Comparison of ENCODE assay signal across 8 mouse cellular contexts in the genomic region with DNA sequence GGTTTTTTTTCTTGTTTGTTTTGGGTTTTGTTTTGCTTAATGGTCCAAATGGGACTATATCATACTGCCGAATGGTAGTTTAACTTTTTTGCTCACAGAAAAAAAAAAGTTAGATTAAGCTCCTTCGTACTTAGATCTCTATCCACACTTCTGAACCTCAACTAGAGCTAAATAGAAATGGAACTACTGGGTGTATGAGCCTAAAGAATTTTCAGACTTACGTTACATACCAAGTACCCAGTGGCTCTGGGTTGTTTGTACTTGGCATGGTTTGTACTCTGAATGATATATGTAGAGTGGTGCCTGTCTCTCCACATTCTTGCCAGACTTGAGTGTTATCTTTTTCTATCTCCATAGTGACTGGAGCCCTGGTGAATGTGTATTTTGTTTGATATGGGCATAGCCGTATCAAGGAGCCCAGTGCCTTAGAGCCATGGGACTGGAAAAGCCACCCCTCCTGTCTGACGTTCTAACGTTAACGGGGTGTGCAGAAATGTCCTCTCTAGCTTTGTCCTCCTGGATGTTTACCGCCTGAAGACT. TPM values are rescaled to one million over a fixed set of nuclear protein-coding genes. Genes with fewer than 3 reads are reported as not detected.
DNase-seq lines count a peak whose midpoint lies in the region; ATAC-seq and TF ChIP-seq lines count a peak whose summit lies in the region.

No protein-coding gene starts in this region.

- H3K4me1 ChIP-seq in hindbrain, embryonic 15.5 days (replicated peaks): peaks cover 13% of the 10 kb centered on the region
- H3K4me1 ChIP-seq in midbrain, embryonic 10.5 days: peaks cover 12% of the 10 kb centered on the region; the same call in 1 of the 2 replicates

- H3K9me3 ChIP-seq in hindbrain, embryonic 15.5 days: no peaks in the 10 kb centered on the region
- no peaks in the 10 kb centered on the region; the same call in 1 of the 2 replicates for H3K9me3 ChIP-seq in midbrain, embryonic 10.5 days (replicated peaks)

- peak overlapping the region; percentile 70 for H3K4me3 ChIP-seq in left cerebral cortex, adult 2 months
- peak overlapping the region; percentile 93 for H3K4me3 ChIP-seq in hindbrain, embryonic 15.5 days
- H3K4me3 ChIP-seq in midbrain, embryonic 10.5 days: peak overlapping the region; percentile 72

- H3K36me3 ChIP-seq in hindbrain, embryonic 15.5 days: no peaks in the 10 kb centered on the region
- peaks cover 11% of the 10 kb centered on the region; the same call in 1 of the 2 replicates for H3K36me3 ChIP-seq in midbrain, embryonic 10.5 days

- TF ChIP-seq CTCF in left cerebral cortex, adult 2 months (IDR thresholded peaks at IDR 0.05): no peak

- WGBS in hindbrain, embryonic 15.5 days: 66% methylated on average over 8 of the region's 8 CpGs
- WGBS in midbrain, embryonic 10.5 days: 76% methylated on average over 8 of the region's 8 CpGs

- H3K27ac ChIP-seq in left cerebral cortex, adult 2 months: peak overlapping the region; percentile 92
- H3K27ac ChIP-seq in hindbrain, embryonic 15.5 days (replicated peaks): no peak overlapping the region
- no peak overlapping the region for H3K27ac ChIP-seq in midbrain, embryonic 10.5 days (replicated peaks)

- no peaks in the 10 kb centered on the region for H3K27me3 ChIP-seq in hindbrain, embryonic 15.5 days
- H3K27me3 ChIP-seq in midbrain, embryonic 10.5 days (ENCODE audit: low read depth, poor library complexity, severe bottlenecking): no peaks in the 10 kb centered on the region

- ATAC-seq in common myeloid progenitor, adult 5-6 weeks (replicated peaks; ENCODE audit: low read depth, poor library complexity, severe bottlenecking): peak; percentile 10; the same call in 1 of the 2 replicates
- peak; percentile 24; the same call in 1 of the 2 replicates for ATAC-seq in hindbrain, embryonic 15.5 days (ENCODE audit: low FRiP score, low read depth)

- intact Hi-C loops in left cerebral cortex, adult 2 months (cut with DNase I): loop anchor here (10.0 kb wide), 1 partner anchor 338 kb away; no protein-coding TSS in a partner anchor
- intact Hi-C loops in left cerebral cortex, postnatal 14 days (cut with DNase I): no loop called here

- peak overlapping the region; percentile 57; the same call in 1 of the 2 replicates for H3K9ac ChIP-seq in hindbrain, embryonic 15.5 days

- no peak for DNase-seq in left cerebral cortex, adult 2 months (ENCODE audit: extremely low spot score in 1 of 2, low spot score in 2 of 2)
- no peak for DNase-seq in left cerebral cortex, postnatal 14 days (ENCODE audit: low spot score in 2 of 2)
- no peak for DNase-seq in midbrain, embryonic 10.5 days (ENCODE audit: low spot score)
- no peak for DNase-seq in embryo, embryonic 10 days (ENCODE audit: low spot score)
- DNase-seq in right cerebral cortex, adult 18-20 months: no peak
- no peak for DNase-seq in kidney, adult 18-20 months

- H3K4me2 ChIP-seq in hindbrain, embryonic 15.5 days: peak overlapping the region; percentile 90

RNA-seq across cellular contexts. Expression of a gene that starts 0.4 kb away (rescaled TPM):
- 10 to 100 TPM; 17.1 to 17.7 TPM for total RNA-seq in left cerebral cortex, adult 2 months (2021)
- total RNA-seq in left cerebral cortex, postnatal 14 days (2021): 10 to 100 TPM; 16.2 to 16.7 TPM
- 14.3 and 17.6 TPM in 2 replicates for total RNA-seq in common myeloid progenitor, adult 5-6 weeks (2017)
- polyA plus RNA-seq in hindbrain, embryonic 15.5 days (2015; fragmentation: Nextera tagmentation; extraction: Ambion mirVana): 17.7 and 18.8 TPM in 2 replicates
- 18.6 and 25.3 TPM in 2 replicates for polyA plus RNA-seq in midbrain, embryonic 10.5 days (2016; fragmentation: Nextera tagmentation; extraction: Ambion mirVana)
